Mouse (Mus musculus) MEL (cell line): Measurements from ENCODE around the gene Nfyb. TPM values are rescaled to one million over a fixed set of nuclear protein-coding genes. Genes with fewer than 3 reads are reported as not detected.
A peak's percentile ranks its signal among the peaks of the same experiment; 100 is the strongest.

Source experiments
- DNase-seq: peaks from one replicate; pipeline ENCODE4 v3.0.0; 2011; ENCODE audit warnings: low read depth, low spot score
- H3K27ac ChIP-seq: 2 replicates; pipeline ENCODE4 v1.5.1; 2012; ENCODE audit warnings: low read depth, mild to moderate bottlenecking, control low read depth, low read length, moderate library complexity; ENCODE audit not compliant: control insufficient read depth
- H3K27me3 ChIP-seq, 2 experiments: fragments of 150-350 bp in 1 of 2; sonication (generic) in 1 of 2; 2 replicates each; pipeline ENCODE4 v1.6.1; 2012; ENCODE audit warnings: low read length in 2 of 2, mild to moderate bottlenecking in 2 of 2, improper control_type of control experiment in 1 of 2, moderate library complexity in 1 of 2; ENCODE audit not compliant: insufficient read depth in 2 of 2, control insufficient read depth in 1 of 2
- H3K36me3 ChIP-seq, 2 experiments: 2 replicates each; pipeline ENCODE4 v1.6.1; 2012 to 2014; ENCODE audit warnings: low read length in 2 of 2, improper control_type of control experiment in 1 of 2, inconsistent platforms in 1 of 2, mild to moderate bottlenecking in 1 of 2; ENCODE audit not compliant: insufficient read depth in 2 of 2, control insufficient read depth in 1 of 2
- H3K4me1 ChIP-seq, 2 experiments: fragments of 150-350 bp in 1 of 2; sonication (generic) in 1 of 2; 2 replicates each; pipeline ENCODE4 v1.6.1; 2012; ENCODE audit warnings: low read length in 2 of 2, improper control_type of control experiment in 1 of 2, mild to moderate bottlenecking in 1 of 2; ENCODE audit not compliant: insufficient read depth in 2 of 2, control insufficient read depth in 1 of 2
- H3K4me3 ChIP-seq, 2 experiments: fragments of 150-350 bp in 1 of 2; sonication (generic) in 1 of 2; 2 replicates each; pipeline ENCODE4 v1.5.1; 2012; ENCODE audit warnings: low read depth in 2 of 2, low read length in 2 of 2, mild to moderate bottlenecking in 2 of 2, moderate library complexity in 2 of 2, control low read depth in 1 of 2, improper control_type of control experiment in 1 of 2; ENCODE audit not compliant: control insufficient read depth in 1 of 2, insufficient read depth in 1 of 2
- H3K79me2 ChIP-seq: 2 replicates; pipeline ENCODE4 v1.6.1; 2012; ENCODE audit warnings: mild to moderate bottlenecking, low read length, moderate library complexity; ENCODE audit not compliant: control insufficient read depth, poor library complexity, insufficient read depth
- H3K9ac ChIP-seq: 2 replicates; pipeline ENCODE4 v1.6.1; 2012; ENCODE audit warnings: low read depth, mild to moderate bottlenecking, control low read depth, low read length, moderate library complexity; ENCODE audit not compliant: control insufficient read depth, poor library complexity, severe bottlenecking
- H3K9me3 ChIP-seq: fragments of 150-350 bp; sonication (generic); replicated peaks from 2 replicates; pipeline ENCODE4 v1.6.1; 2012; ENCODE audit warnings: mild to moderate bottlenecking, low read length, improper control_type of control experiment, moderate library complexity; ENCODE audit not compliant: insufficient read depth
- BHLHE40 ChIP-seq: IDR thresholded peaks from 2 replicates; pipeline ENCODE4 v1.6.1; 2012; ENCODE audit warnings: low read depth, mild to moderate bottlenecking, inconsistent platforms, low read length, improper control_type of control experiment, borderline replicate concordance
- CTCF ChIP-seq, 3 experiments: IDR thresholded peaks in 2 of 3; conservative IDR thresholded peaks in 1 of 3; 2 replicates each; pipeline ENCODE4 v1.5.1; 2011 to 2012; ENCODE audit warnings: low read length in 3 of 3, low read depth in 2 of 3, mild to moderate bottlenecking in 2 of 3, improper control_type of control experiment in 1 of 3, inconsistent platforms in 1 of 3, mixed read lengths in 1 of 3, moderate library complexity in 1 of 3; ENCODE audit not compliant: control insufficient read depth in 1 of 3, insufficient read depth in 1 of 3, poor library complexity in 1 of 3, severe bottlenecking in 1 of 3
- ELF1 ChIP-seq: IDR thresholded peaks from 2 replicates; pipeline ENCODE4 v1.6.1; 2014; ENCODE audit warnings: low read depth, mild to moderate bottlenecking, inconsistent platforms, low read length, improper control_type of control experiment, moderate library complexity
- KAT2A ChIP-seq: conservative IDR thresholded peaks from 2 replicates; pipeline ENCODE4 v1.6.1; 2012; ENCODE audit warnings: low read depth, low read length, improper control_type of control experiment, inconsistent platforms
- MAX ChIP-seq: IDR thresholded peaks from 2 replicates; pipeline ENCODE4 v1.6.1; 2011; ENCODE audit warnings: low read length, improper control_type of control experiment
- MEF2A ChIP-seq: IDR thresholded peaks from 2 replicates; pipeline ENCODE4 v1.6.1; 2014; ENCODE audit warnings: low read depth, mild to moderate bottlenecking, inconsistent platforms, low read length, improper control_type of control experiment; ENCODE audit not compliant: poor library complexity, insufficient replicate concordance, severe bottlenecking; ENCODE audit errors: extremely low read depth
- RAD21 ChIP-seq: IDR thresholded peaks from 2 replicates; pipeline ENCODE4 v1.6.1; 2011; ENCODE audit warnings: mild to moderate bottlenecking, low read depth, low read length, improper control_type of control experiment
- TBP ChIP-seq: IDR thresholded peaks from 2 replicates; pipeline ENCODE4 v1.8.0; 2011; ENCODE audit warnings: low read depth, low read length, improper control_type of control experiment
- UBTF ChIP-seq: IDR thresholded peaks from 2 replicates; pipeline ENCODE4 v1.6.1; 2012; ENCODE audit warnings: low read depth, mild to moderate bottlenecking, inconsistent platforms, low read length, improper control_type of control experiment, moderate library complexity, borderline replicate concordance; ENCODE audit not compliant: insufficient read depth
- USF2 ChIP-seq, 2 experiments: IDR thresholded peaks; 2 replicates each; pipeline ENCODE4 v1.6.1; 2011 to 2012; ENCODE audit warnings: improper control_type of control experiment in 2 of 2, low read length in 2 of 2, borderline replicate concordance in 1 of 2, inconsistent platforms in 1 of 2, low read depth in 1 of 2, mild to moderate bottlenecking in 1 of 2; ENCODE audit not compliant: insufficient read depth in 1 of 2
- ZC3H11A ChIP-seq: IDR thresholded peaks from 2 replicates; pipeline ENCODE4 v1.6.1; 2012; ENCODE audit warnings: low read depth, mild to moderate bottlenecking, inconsistent platforms, low read length, improper control_type of control experiment
- ZKSCAN1 ChIP-seq: IDR thresholded peaks from 2 replicates; pipeline ENCODE4 v1.6.1; 2012; ENCODE audit warnings: low read depth, mild to moderate bottlenecking, inconsistent platforms, low read length, improper control_type of control experiment, moderate library complexity
- ZMIZ1 ChIP-seq: IDR thresholded peaks from 2 replicates; pipeline ENCODE4 v1.6.1; 2012; ENCODE audit warnings: low read depth, mild to moderate bottlenecking, inconsistent platforms, low read length, improper control_type of control experiment, moderate library complexity
- polyA plus RNA-seq, 2 experiments: library from polyadenylated mRNA; stranded (reverse) in 1 of 2; unstranded in 1 of 2; fragments of >175 nt in 1 of 2; fragments of >200 nt in 1 of 2; gene quantifications; 2 replicates each; pipeline versions ENCODE4 v1.2.1 to v1.2.4; 2012; ENCODE audit warnings: low replicate concordance in 2 of 2, low read depth in 1 of 2; ENCODE audit not compliant: insufficient read length in 2 of 2, insufficient read depth in 1 of 2, missing spikeins in 1 of 2
- total RNA-seq: library from RNA; depleted of rRNA; stranded (reverse); fragments of 300-350 nt; gene quantifications from 2 replicates; pipeline ENCODE4 v1.2.3, GENCODE M21; 2012

The Nfyb gene
- total and polyA plus RNA-seq, 3 experiments = 32.6 to 38.3 TPM; not detected in 1

- Histone ChIP-seq H3K27ac (no peak overlapping the region), H3K4me3 (no peak overlapping the region), H3K9me3 (no peaks in the 10 kb centered on the region), H3K9ac (no peak overlapping the region), H3K4me1 (peaks cover 0 to 7% of the 10 kb centered on the region in 2 experiments; a peak in 3 of 4 replicates), H3K27me3 (no peaks in the 10 kb centered on the region), H3K79me2 (no peaks in the 10 kb centered on the region), H3K36me3 (no peaks in the 10 kb centered on the region; a peak in 1 of 4 replicates)
- TF ChIP-seq RAD21 = peak; percentile 25
- TF ChIP-seq MAX = no peak
- TF ChIP-seq CTCF (IDR thresholded peaks at IDR 0.05 in 2 of 3, conservative IDR thresholded peaks at IDR 0.05 in 1 of 3; ENCODE audit: control insufficient read depth in 1 of 3, insufficient read depth in 1 of 3, low read depth in 2 of 3, low read length in 3 of 3, poor library complexity in 1 of 3, severe bottlenecking in 1 of 3) = peak in 1 of 3 experiments; percentile 23; a peak in 1 of 6 replicates
- DNase-seq = no peak
These were observed 27.8 kb upstream of the Nfyb start for GRCm38 (mm10) chr10:82791713-82792112.

- TF ChIP-seq ZKSCAN1 (no peak), USF2 (IDR thresholded peaks at IDR 0.05; ENCODE audit: borderline replicate concordance in 1 of 2, insufficient read depth in 1 of 2, low read depth in 1 of 2, low read length in 2 of 2) (no peak), UBTF (no peak), KAT2A (no peak)
- H3K27ac ChIP-seq = no peak overlapping the region
- H3K9me3 ChIP-seq = no peaks in the 10 kb centered on the region
- H3K27me3 ChIP-seq = no peaks in the 10 kb centered on the region
- peaks cover 0 to 7% of the 10 kb centered on the region in 2 experiments; a peak in 3 of 4 replicates for H3K4me1 ChIP-seq
- H3K9ac ChIP-seq = no peak overlapping the region
- H3K36me3 ChIP-seq = no peaks in the 10 kb centered on the region; a peak in 1 of 4 replicates
- no peak for DNase-seq
- no peak overlapping the region for H3K4me3 ChIP-seq
- H3K79me2 ChIP-seq = no peaks in the 10 kb centered on the region
These were observed 26.6 kb upstream of the Nfyb start for GRCm38 (mm10) chr10:82790504-82790903.

- Histone ChIP-seq H3K4me3 (no peak overlapping the region), H3K36me3 (no peaks in the 10 kb centered on the region; a peak in 1 of 4 replicates), H3K79me2 (no peaks in the 10 kb centered on the region), H3K27ac (no peak overlapping the region), H3K27me3 (no peaks in the 10 kb centered on the region), H3K9me3 (no peaks in the 10 kb centered on the region), H3K4me1 (peaks cover 0 to 7% of the 10 kb centered on the region in 2 experiments), H3K9ac (no peak overlapping the region)
- DNase-seq = no peak
- TF ChIP-seq ELF1 (no peak), ZC3H11A (no peak), USF2 (IDR thresholded peaks at IDR 0.05; ENCODE audit: borderline replicate concordance in 1 of 2, insufficient read depth in 1 of 2, low read depth in 1 of 2, low read length in 2 of 2) (no peak), MEF2A (no peak), MAX (no peak), TBP (no peak), BHLHE40 (no peak), CTCF (IDR thresholded peaks at IDR 0.05 in 2 of 3, conservative IDR thresholded peaks at IDR 0.05 in 1 of 3; ENCODE audit: control insufficient read depth in 1 of 3, insufficient read depth in 1 of 3, low read depth in 2 of 3, low read length in 3 of 3, poor library complexity in 1 of 3, severe bottlenecking in 1 of 3) (no peak), ZMIZ1 (no peak)
These were observed 25.2 kb upstream of the Nfyb start for GRCm38 (mm10) chr10:82789181-82789580.
